Mouse (Mus musculus): Measurements from ENCODE around the gene Ttll1. TPM values are rescaled to one million over a fixed set of nuclear protein-coding genes. Genes with fewer than 3 reads are reported as not detected.

Gene Ttll1
- polyA plus RNA-seq, 1 experiment = 4.4 TPM

- no peak overlapping the region for H3K4me3 ChIP-seq (ENCODE audit: extremely low read depth, insufficient read depth, insufficient read length)
- H3K36me3 ChIP-seq (ENCODE audit: control insufficient read depth, insufficient read depth, low read length) = no peaks in the 10 kb centered on the region
- 0 out of 2 replicates have a peak, but pooled peaks cover 4% of the 10 kb centered on the region for H3K4me1 ChIP-seq (ENCODE audit: control insufficient read depth, insufficient read depth, insufficient read length)
- no peak for DNase-seq (ENCODE audit: low read depth in 1 of 2, low spot score in 2 of 2)
- WGBS = 85% methylated on average over 5 of the region's 5 CpGs
- H3K27ac ChIP-seq (ENCODE audit: insufficient read depth, low read length) = no peak overlapping the region
- peaks cover 7% of the 10 kb centered on the region for H3K27me3 ChIP-seq (ENCODE audit: control insufficient read depth, insufficient read depth, low read length)
- TF ChIP-seq CTCF (IDR thresholded peaks at IDR 0.05; ENCODE audit: extremely low read depth, insufficient read depth, insufficient read length, insufficient replicate concordance) (no peak), POLR2A (IDR thresholded peaks at IDR 0.05; ENCODE audit: low read depth, low read length) (no peak)
Measured at GRCm38 (mm10) chr15:83531961-83532469, 21.3 kb upstream of the Ttll1 start.

DNA sequence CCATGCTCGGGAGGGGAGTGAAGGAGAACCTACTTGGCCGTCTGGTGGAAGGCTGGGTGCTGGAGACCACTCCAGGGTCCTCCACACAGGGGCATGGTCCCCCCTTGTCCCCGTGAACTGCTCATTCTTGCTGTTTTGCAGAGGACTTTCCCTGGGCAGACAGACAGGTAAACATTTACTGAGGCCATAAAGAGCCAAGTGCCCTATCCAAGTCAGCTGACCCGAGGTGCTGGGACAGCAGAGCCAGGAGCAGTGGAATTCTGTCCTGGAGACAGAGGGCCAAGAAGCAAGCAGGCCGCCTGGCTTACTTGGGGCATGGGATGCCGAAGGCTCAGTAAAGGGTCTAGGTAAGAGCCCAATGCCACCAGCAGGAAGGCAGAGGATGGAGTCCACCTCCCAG, 20.0 kb upstream of the Ttll1 start:
- no peak for TF ChIP-seq CTCF (IDR thresholded peaks at IDR 0.05; ENCODE audit: extremely low read depth, insufficient read depth, insufficient read length, insufficient replicate concordance)
- no peak for TF ChIP-seq POLR2A (IDR thresholded peaks at IDR 0.05; ENCODE audit: low read depth, low read length)
- DNase-seq (ENCODE audit: low read depth in 1 of 2, low spot score in 2 of 2) = no peak
- Histone ChIP-seq H3K27me3 (ENCODE audit: control insufficient read depth, insufficient read depth, low read length) (peaks cover 14% of the 10 kb centered on the region), H3K4me1 (ENCODE audit: control insufficient read depth, insufficient read depth, insufficient read length) (peaks cover 11% of the 10 kb centered on the region; the same call in 1 of the 2 replicates), H3K36me3 (ENCODE audit: control insufficient read depth, insufficient read depth, low read length) (no peaks in the 10 kb centered on the region), H3K27ac (ENCODE audit: insufficient read depth, low read length) (peak overlapping the region; percentile 20; the same call in 1 of the 2 replicates), H3K4me3 (ENCODE audit: extremely low read depth, insufficient read depth, insufficient read length) (no peak overlapping the region)
- 66% methylated on average over 6 of the region's 6 CpGs for WGBS

- 43% methylated on average over 9 of the region's 9 CpGs for WGBS
- H3K4me1 ChIP-seq (ENCODE audit: control insufficient read depth, insufficient read depth, insufficient read length) = peaks cover 11% of the 10 kb centered on the region; the same call in 1 of the 2 replicates
- H3K4me3 ChIP-seq (ENCODE audit: extremely low read depth, insufficient read depth, insufficient read length) = no peak overlapping the region
- no peak for TF ChIP-seq POLR2A (IDR thresholded peaks at IDR 0.05; ENCODE audit: low read depth, low read length)
- TF ChIP-seq CTCF (IDR thresholded peaks at IDR 0.05; ENCODE audit: extremely low read depth, insufficient read depth, insufficient read length, insufficient replicate concordance) = no peak
- no peak for DNase-seq (ENCODE audit: low read depth in 1 of 2, low spot score in 2 of 2)
- H3K27ac ChIP-seq (ENCODE audit: insufficient read depth, low read length) = peak overlapping the region; percentile 20; the same call in 1 of the 2 replicates
- H3K27me3 ChIP-seq (ENCODE audit: control insufficient read depth, insufficient read depth, low read length) = peaks cover 14% of the 10 kb centered on the region
- H3K36me3 ChIP-seq (ENCODE audit: control insufficient read depth, insufficient read depth, low read length) = no peaks in the 10 kb centered on the region
Measured at GRCm38 (mm10) chr15:83530233-83530632, 19.5 kb upstream of the Ttll1 start.

- DNase-seq (ENCODE audit: low read depth in 1 of 2, low spot score in 2 of 2) = no peak
- WGBS = 81% methylated on average over 5 of the region's 5 CpGs
- H3K4me1 ChIP-seq (ENCODE audit: control insufficient read depth, insufficient read depth, insufficient read length) = peaks cover 11% of the 10 kb centered on the region; the same call in 1 of the 2 replicates
Measured at GRCm38 (mm10) chr15:83529765-83530164, 19.1 kb upstream of the Ttll1 start.

DNA sequence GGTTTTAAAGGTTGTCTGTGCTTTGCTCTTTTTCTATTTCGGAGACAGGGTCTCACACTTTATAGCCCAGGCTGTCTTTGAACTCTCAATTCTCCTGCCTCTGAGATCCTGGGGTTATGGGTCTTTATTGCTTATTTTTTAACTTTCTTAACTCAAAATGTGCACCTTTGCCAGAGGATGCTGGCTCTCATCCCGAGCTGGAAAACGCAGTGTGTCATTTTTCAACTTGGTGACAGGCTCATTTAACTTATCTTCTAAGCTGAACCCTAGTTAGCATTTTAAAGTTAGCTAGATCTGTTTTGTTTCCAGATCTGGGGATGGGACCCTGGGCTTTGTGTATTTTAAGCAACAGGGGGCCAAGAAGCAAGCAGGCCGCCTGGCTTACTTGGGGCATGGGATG, 18.2 kb upstream of the Ttll1 start:
- H3K4me3 ChIP-seq (ENCODE audit: extremely low read depth, insufficient read depth, insufficient read length) = no peak overlapping the region
- H3K36me3 ChIP-seq (ENCODE audit: control insufficient read depth, insufficient read depth, low read length) = no peaks in the 10 kb centered on the region
- no peak for TF ChIP-seq POLR2A (IDR thresholded peaks at IDR 0.05; ENCODE audit: low read depth, low read length)
- no peak for DNase-seq (ENCODE audit: low read depth in 1 of 2, low spot score in 2 of 2)
- H3K4me1 ChIP-seq (ENCODE audit: control insufficient read depth, insufficient read depth, insufficient read length) = peaks cover 11% of the 10 kb centered on the region; the same call in 1 of the 2 replicates
- 78% methylated on average over 4 of the region's 4 CpGs for WGBS
- peaks cover 14% of the 10 kb centered on the region for H3K27me3 ChIP-seq (ENCODE audit: control insufficient read depth, insufficient read depth, low read length)
- no peak overlapping the region for H3K27ac ChIP-seq (ENCODE audit: insufficient read depth, low read length)

More at GRCm38 (mm10) chr15:83529765-83530164, 19.1 kb upstream of the Ttll1 start:
- Histone ChIP-seq H3K27me3 (ENCODE audit: control insufficient read depth, insufficient read depth, low read length) (peaks cover 14% of the 10 kb centered on the region), H3K36me3 (ENCODE audit: control insufficient read depth, insufficient read depth, low read length) (no peaks in the 10 kb centered on the region), H3K27ac (ENCODE audit: insufficient read depth, low read length) (peak overlapping the region; percentile 12; the same call in 1 of the 2 replicates), H3K4me3 (ENCODE audit: extremely low read depth, insufficient read depth, insufficient read length) (no peak overlapping the region)
- TF ChIP-seq POLR2A (IDR thresholded peaks at IDR 0.05; ENCODE audit: low read depth, low read length) (no peak), CTCF (IDR thresholded peaks at IDR 0.05; ENCODE audit: extremely low read depth, insufficient read depth, insufficient read length, insufficient replicate concordance) (no peak)

GRCm38 (mm10) chr15:83527747-83528146, 17.1 kb upstream of the Ttll1 start:
- TF ChIP-seq POLR2A (IDR thresholded peaks at IDR 0.05; ENCODE audit: low read depth, low read length) (no peak), CTCF (IDR thresholded peaks at IDR 0.05; ENCODE audit: extremely low read depth, insufficient read depth, insufficient read length, insufficient replicate concordance) (no peak)
- Histone ChIP-seq H3K4me3 (ENCODE audit: extremely low read depth, insufficient read depth, insufficient read length) (no peak overlapping the region), H3K36me3 (ENCODE audit: control insufficient read depth, insufficient read depth, low read length) (no peaks in the 10 kb centered on the region), H3K27me3 (ENCODE audit: control insufficient read depth, insufficient read depth, low read length) (peaks cover 14% of the 10 kb centered on the region), H3K4me1 (ENCODE audit: control insufficient read depth, insufficient read depth, insufficient read length) (peaks cover 11% of the 10 kb centered on the region; the same call in 1 of the 2 replicates), H3K27ac (ENCODE audit: insufficient read depth, low read length) (no peak overlapping the region)
- no peak for DNase-seq (ENCODE audit: low read depth in 1 of 2, low spot score in 2 of 2)
- 80% methylated on average over 2 of the region's 2 CpGs for WGBS

DNA sequence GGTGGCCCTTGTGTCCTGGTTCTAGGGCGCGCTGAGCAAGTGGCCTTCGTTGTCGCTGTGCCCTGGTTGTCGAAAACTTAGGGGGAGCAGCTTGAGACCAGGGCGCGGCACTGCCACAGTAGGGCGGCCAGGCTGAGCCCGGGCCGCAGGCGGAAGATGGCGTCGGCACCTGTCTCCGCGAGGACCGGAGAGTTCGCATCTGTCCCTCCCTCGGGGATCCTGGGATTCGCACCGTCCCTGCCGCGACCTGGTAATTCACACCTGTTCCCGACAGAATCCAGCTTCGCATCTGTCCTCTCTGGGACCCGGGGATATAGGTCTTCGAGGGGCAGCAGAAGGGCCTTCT, 16.4 kb upstream of the Ttll1 start:
- TF ChIP-seq POLR2A (IDR thresholded peaks at IDR 0.05; ENCODE audit: low read depth, low read length) = no peak
- TF ChIP-seq CTCF (IDR thresholded peaks at IDR 0.05; ENCODE audit: extremely low read depth, insufficient read depth, insufficient read length, insufficient replicate concordance) = no peak
- H3K4me3 ChIP-seq (ENCODE audit: extremely low read depth, insufficient read depth, insufficient read length) = peak overlapping the region; percentile 69
- H3K36me3 ChIP-seq (ENCODE audit: control insufficient read depth, insufficient read depth, low read length) = no peaks in the 10 kb centered on the region
- 5% methylated on average over 26 of the region's 26 CpGs for WGBS
- no peak overlapping the region for H3K27ac ChIP-seq (ENCODE audit: insufficient read depth, low read length)
- H3K27me3 ChIP-seq (ENCODE audit: control insufficient read depth, insufficient read depth, low read length) = peaks cover 14% of the 10 kb centered on the region
- no peak for DNase-seq (ENCODE audit: low read depth in 1 of 2, low spot score in 2 of 2)
- peaks cover 11% of the 10 kb centered on the region; the same call in 1 of the 2 replicates for H3K4me1 ChIP-seq (ENCODE audit: control insufficient read depth, insufficient read depth, insufficient read length)
